Mouse (Mus musculus) bone marrow macrophage, adult 2 months (primary cell): ENCODE data around the gene Pou6f2.

Source experiments
- CTCF ChIP-seq: IDR thresholded peaks from 2 replicates; pipeline ENCODE4 v1.5.1; 2012; ENCODE audit warnings: low read depth, mild to moderate bottlenecking, low read length, moderate library complexity
- POLR2A ChIP-seq: IDR thresholded peaks from 2 replicates; pipeline ENCODE4 v1.6.1; 2012; ENCODE audit warnings: mild to moderate bottlenecking, low read depth, low read length, borderline replicate concordance

DNA sequence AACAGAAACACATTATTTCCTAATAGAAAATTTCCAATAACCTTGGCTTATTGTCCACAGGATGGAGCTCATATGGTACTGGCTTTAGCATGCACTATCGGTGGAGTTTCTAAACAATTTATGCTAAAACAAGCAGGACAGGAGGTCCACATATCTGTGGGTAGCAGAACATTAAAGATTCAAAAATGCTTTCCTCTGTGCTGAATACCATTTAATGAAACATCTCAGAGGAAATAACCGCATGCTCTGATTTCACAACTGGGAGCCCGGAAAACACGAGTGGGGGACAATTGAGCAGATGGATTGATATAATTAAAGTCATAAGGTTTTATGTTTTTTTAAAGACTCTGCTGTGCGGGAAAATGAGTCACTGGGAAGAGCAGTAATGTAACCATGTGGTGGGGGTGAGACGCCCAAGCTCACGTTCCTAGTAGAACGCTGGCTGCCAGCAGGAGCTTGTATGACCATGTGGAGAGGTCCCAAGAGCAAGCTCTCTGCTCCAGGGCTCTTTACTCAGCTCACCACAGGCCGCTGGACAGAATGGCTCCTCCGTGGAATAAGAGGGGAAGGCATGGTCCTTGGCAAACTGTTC lies 58.5 kb downstream of the Pou6f2 start:
- TF ChIP-seq CTCF (no peak), POLR2A (no peak)
